10 mouse cellular contexts compared by ENCODE assay signal in genomic region chr13:45749937-45750336, GRCm38 (mm10).
DNase-seq lines count a peak whose midpoint lies in the region; ATAC-seq and TF ChIP-seq lines count a peak whose summit lies in the region.
"Had no signal": no experiment of that assay in that cellular context is flagged by ENCODE, and none has a peak within 500 bp of the region (broad histone marks: within the 10 kb centered on the region; RNA-seq: fewer than 3 reads in every experiment).

No protein-coding gene starts in this region.

- H3K4me1 ChIP-seq in heart, embryonic 13.5 days, result peaks cover 36% of the 10 kb centered on the region
- peaks cover 25% of the 10 kb centered on the region for H3K4me1 ChIP-seq in limb, embryonic 14.5 days (ENCODE audit: control insufficient read depth, insufficient read depth, low read length)

- TF ChIP-seq POLR2A in limb, embryonic 14.5 days (IDR thresholded peaks at IDR 0.05; ENCODE audit: borderline replicate concordance, extremely low read depth, insufficient read depth, insufficient read length), result no peak

- no peak overlapping the region for H3K4me2 ChIP-seq in heart, embryonic 13.5 days
- no peak overlapping the region for H3K4me2 ChIP-seq in limb, embryonic 14.5 days (replicated peaks; ENCODE audit: low read depth, low read length, severe bottlenecking)

- H3K4me3 ChIP-seq in left cerebral cortex, adult 2 months, result no peak overlapping the region
- no peak overlapping the region for H3K4me3 ChIP-seq in heart, embryonic 13.5 days
- no peak overlapping the region for H3K4me3 ChIP-seq in limb, embryonic 14.5 days (replicated peaks; ENCODE audit: low read length)

- H3K27me3 ChIP-seq in heart, embryonic 13.5 days (replicated peaks), result no peaks in the 10 kb centered on the region
- no peaks in the 10 kb centered on the region for H3K27me3 ChIP-seq in limb, embryonic 14.5 days (ENCODE audit: control insufficient read depth, insufficient read depth, low read length)

- no peak for TF ChIP-seq CTCF in left cerebral cortex, adult 2 months (IDR thresholded peaks at IDR 0.05)

- no peaks in the 10 kb centered on the region for H3K36me3 ChIP-seq in heart, embryonic 13.5 days
- H3K36me3 ChIP-seq in limb, embryonic 14.5 days (ENCODE audit: control insufficient read depth, insufficient read depth, low read length), result no peaks in the 10 kb centered on the region

- H3K27ac ChIP-seq in left cerebral cortex, adult 2 months, result 0 out of 2 replicates have a peak overlapping the region, but pooled peaks have one; percentile 1
- peak overlapping the region; percentile 58 for H3K27ac ChIP-seq in heart, embryonic 13.5 days (replicated peaks)
- 0 out of 2 replicates have a peak overlapping the region, but pooled peaks have one; percentile 13 for H3K27ac ChIP-seq in limb, embryonic 14.5 days (replicated peaks; ENCODE audit: low read depth, low read length)

- no peak for DNase-seq in left cerebral cortex, adult 2 months (ENCODE audit: extremely low spot score in 1 of 2, low spot score in 2 of 2)
- DNase-seq in left cerebral cortex, postnatal 25 days (ENCODE audit: low spot score in 2 of 2), result no peak
- peak; percentile 5 for DNase-seq in ZHBTc4 (ENCODE audit: low read depth, low spot score)
- DNase-seq in limb, embryonic 14.5 days (ENCODE audit: low spot score), result no peak
- DNase-seq in urinary bladder, adult 18-20 months (ENCODE audit: low spot score in 2 of 2), result no peak
- DNase-seq in spleen, postnatal 10 days (ENCODE audit: low spot score in 2 of 2), result no peak
- DNase-seq in ovary, adult 18-20 months (ENCODE audit: low spot score), result no peak
- DNase-seq: adrenal gland, postnatal 25 days; right cerebral cortex, adult 18-20 months had no signal

- no peak for ATAC-seq in heart, embryonic 13.5 days (ENCODE audit: extremely low read depth, insufficient number of reproducible peaks, low FRiP score, low TSS enrichment)
- ATAC-seq in limb, embryonic 14.5 days (ENCODE audit: low FRiP score, low read depth), result no peak

- H3K9me3 ChIP-seq in heart, embryonic 13.5 days, result no peaks in the 10 kb centered on the region
- H3K9me3 ChIP-seq in limb, embryonic 14.5 days (ENCODE audit: control insufficient read depth, low read length), result no peaks in the 10 kb centered on the region

- WGBS in heart, embryonic 13.5 days, result 20% methylated on average over 1 of the region's 1 CpGs
- WGBS in limb, embryonic 14.5 days, result 63% methylated on average over 1 of the region's 1 CpGs

- H3K9ac ChIP-seq in heart, embryonic 13.5 days, result no peak overlapping the region
- no peak overlapping the region for H3K9ac ChIP-seq in limb, embryonic 14.5 days (ENCODE audit: low read depth, low read length, severe bottlenecking)

- intact Hi-C loops in left cerebral cortex, adult 2 months (cut with DNase I), result loop anchor here (5.0 kb wide), 1 partner anchor 57 kb away; no protein-coding TSS in a partner anchor
- intact Hi-C loops in left cerebral cortex, postnatal 25 days (cut with DNase I), result loop anchor here (5.0 to 10.0 kb wide), 2 partner anchors 77 to 215 kb away; partner anchors contain the start of gene Atxn1

Comparison
In these comparisons a context has a peak if more than half of its experiments do, and no peak if none do; other contexts are left out.
1. H3K27ac ChIP-seq: peak in every context shown above with its lines; median percentile 58 in heart, embryonic 13.5 days; 13 in limb, embryonic 14.5 days; 1 in left cerebral cortex, adult 2 months.